Mouse (Mus musculus): ENCODE results near the gene Prcc. TPM values are rescaled to one million over a fixed set of nuclear protein-coding genes. Genes with fewer than 3 reads are reported as not detected.
A peak's percentile ranks its signal among the peaks of the same experiment; 100 is the strongest.

The Prcc gene
- polyA plus RNA-seq, 1 experiment from 2014 or later: 15.6 TPM

DNA sequence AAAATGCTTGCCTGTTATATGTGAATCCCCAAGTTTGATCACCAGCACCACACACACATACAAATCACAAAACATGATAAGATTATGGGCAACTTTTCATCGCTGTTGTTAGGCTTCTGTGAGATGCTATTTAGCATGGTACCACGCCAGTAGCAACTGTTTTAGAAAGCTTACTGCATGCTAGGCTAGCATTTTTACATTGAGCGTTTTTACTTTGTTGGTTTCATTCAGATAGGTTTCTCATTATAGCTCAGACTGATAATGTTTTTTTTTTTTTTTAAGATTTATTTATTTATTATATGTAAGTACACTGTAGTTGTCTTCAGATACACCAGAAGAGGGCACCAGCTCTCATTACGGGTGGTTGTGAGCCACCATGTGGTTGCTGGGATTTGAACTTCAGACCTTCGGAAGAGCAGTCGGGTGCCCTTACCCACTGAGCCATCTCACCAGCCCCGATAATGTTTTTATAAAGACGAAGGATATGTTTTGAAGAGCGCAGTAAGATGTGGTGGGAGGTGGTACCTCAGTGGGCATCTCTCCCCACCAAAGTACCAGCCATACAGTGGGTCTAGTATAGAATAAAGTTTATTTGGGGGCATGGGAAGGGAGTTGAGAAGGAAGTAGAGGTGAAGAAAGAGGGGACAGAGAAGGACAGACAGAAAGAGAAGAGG is 35.0 kb upstream of the Prcc start:
- H3K36me3 ChIP-seq (ENCODE audit: control insufficient read depth, insufficient read depth, low read length): peaks cover 59% of the 10 kb centered on the region
- peak overlapping the region; percentile 76 for H3K4me2 ChIP-seq (replicated peaks; ENCODE audit: low read depth, low read length)
- H3K4me3 ChIP-seq (ENCODE audit: low read length): peak overlapping the region; percentile 63
- ATAC-seq (ENCODE audit: low FRiP score, low TSS enrichment): no peak
- peak overlapping the region; percentile 79; the same call in 1 of the 2 replicates for H3K9ac ChIP-seq (ENCODE audit: low read depth, low read length)
- H3K9me3 ChIP-seq (ENCODE audit: control insufficient read depth, low read length): no peaks in the 10 kb centered on the region
- H3K27me3 ChIP-seq (ENCODE audit: control insufficient read depth, insufficient read depth, low read length): no peaks in the 10 kb centered on the region
- H3K4me1 ChIP-seq (ENCODE audit: control insufficient read depth, insufficient read depth, low read length): no peaks in the 10 kb centered on the region
- no peak overlapping the region for H3K27ac ChIP-seq (ENCODE audit: low read depth, low read length)
- 70% methylated on average over 9 of the region's 9 CpGs for WGBS

DNA sequence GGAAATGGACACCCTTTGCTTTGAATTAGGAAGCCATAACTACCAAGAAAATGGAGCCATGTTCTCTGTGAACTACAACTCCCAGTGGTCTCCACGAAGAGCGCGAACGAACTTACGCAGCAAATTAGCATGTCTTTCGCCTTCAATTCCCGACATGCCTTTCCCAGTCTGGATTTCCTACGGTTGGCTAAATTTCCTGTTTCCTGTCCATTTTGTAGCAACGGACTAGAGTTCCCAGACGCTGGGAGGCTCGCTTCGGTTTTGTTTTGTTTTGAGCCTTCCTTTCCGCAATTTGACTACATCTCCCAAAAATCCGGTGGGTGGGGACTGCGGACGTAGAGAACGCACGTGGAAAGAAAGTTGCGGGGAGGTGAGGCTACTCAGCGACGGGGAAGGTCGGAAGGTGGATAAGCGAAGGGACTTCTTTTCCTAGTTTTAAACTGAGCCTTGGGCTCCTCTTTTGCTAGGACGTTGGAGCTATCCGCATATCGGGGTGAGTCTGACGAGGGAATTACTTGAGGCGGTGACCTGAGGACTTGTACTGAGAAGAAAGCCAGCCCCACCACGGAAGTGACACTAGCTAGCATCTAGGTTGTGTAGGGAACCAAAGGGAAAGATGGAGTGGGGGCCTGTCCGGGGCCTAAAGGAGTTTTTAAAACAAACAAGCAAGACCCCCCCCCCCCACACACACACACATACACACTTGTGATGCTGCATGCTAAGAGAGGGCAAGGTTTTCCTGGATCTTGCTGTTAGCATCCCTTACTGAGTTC is 34.1 kb upstream of the Prcc start, which contains the start of gene Mrpl24:
Gene Mrpl24, plus strand, starts transcription at position 171 of the 773 bp plus-strand sequence.
- under 1% methylated on average over 30 of the region's 30 CpGs for WGBS
- peaks cover 60% of the 10 kb centered on the region for H3K36me3 ChIP-seq (ENCODE audit: control insufficient read depth, insufficient read depth, low read length)
- ATAC-seq (ENCODE audit: low FRiP score, low TSS enrichment): peak; percentile 84

DNA sequence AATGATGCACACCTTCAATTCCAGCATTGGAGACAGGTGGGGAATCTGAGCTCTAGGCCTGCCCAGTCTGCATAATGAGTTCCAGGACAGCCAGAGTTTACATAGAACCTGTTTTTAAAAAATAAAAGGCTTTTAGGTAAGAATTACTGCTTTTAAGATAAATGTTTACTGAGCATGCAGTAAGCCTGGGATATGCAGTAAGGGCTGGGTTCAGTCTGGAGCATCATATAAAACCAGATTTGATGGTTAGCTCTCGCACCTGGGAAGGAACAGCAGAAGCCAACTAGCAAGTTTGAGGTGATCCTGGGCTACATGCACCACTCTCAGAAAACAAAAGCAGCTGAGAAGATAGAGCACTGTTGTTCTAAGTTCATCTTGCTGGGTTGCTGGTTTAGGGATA is 33.1 kb upstream of the Prcc start:
- Histone ChIP-seq H3K9ac (ENCODE audit: low read depth, low read length) (no peak overlapping the region), H3K4me3 (ENCODE audit: low read length) (no peak overlapping the region), H3K27me3 (ENCODE audit: control insufficient read depth, insufficient read depth, low read length) (no peaks in the 10 kb centered on the region), H3K36me3 (ENCODE audit: control insufficient read depth, insufficient read depth, low read length) (peaks cover 60% of the 10 kb centered on the region), H3K27ac (ENCODE audit: low read depth, low read length) (no peak overlapping the region), H3K4me1 (ENCODE audit: control insufficient read depth, insufficient read depth, low read length) (no peaks in the 10 kb centered on the region), H3K4me2 (replicated peaks; ENCODE audit: low read depth, low read length) (no peak overlapping the region), H3K9me3 (ENCODE audit: control insufficient read depth, low read length) (no peaks in the 10 kb centered on the region)
- WGBS: 91% methylated on average over 1 of the region's 1 CpGs
- ATAC-seq (ENCODE audit: low FRiP score, low TSS enrichment): no peak

More for the DNA sequence above, 34.1 kb upstream of the Prcc start, which contains the start of gene Mrpl24:
- H3K4me2 ChIP-seq (replicated peaks; ENCODE audit: low read depth, low read length): peak within 1 kb of the TSS; percentile 76
- no peaks in the 10 kb centered on the region for H3K9me3 ChIP-seq (ENCODE audit: control insufficient read depth, low read length)
- peak within 1 kb of the TSS; percentile 63 for H3K4me3 ChIP-seq (ENCODE audit: low read length)
- H3K27me3 ChIP-seq (ENCODE audit: control insufficient read depth, insufficient read depth, low read length): no peaks in the 10 kb centered on the region
- peak within 1 kb of the TSS; percentile 79 for H3K9ac ChIP-seq (ENCODE audit: low read depth, low read length)
- no peaks in the 10 kb centered on the region for H3K4me1 ChIP-seq (ENCODE audit: control insufficient read depth, insufficient read depth, low read length)
- peak within 1 kb of the TSS; percentile 90 for H3K27ac ChIP-seq (ENCODE audit: low read depth, low read length)

DNA sequence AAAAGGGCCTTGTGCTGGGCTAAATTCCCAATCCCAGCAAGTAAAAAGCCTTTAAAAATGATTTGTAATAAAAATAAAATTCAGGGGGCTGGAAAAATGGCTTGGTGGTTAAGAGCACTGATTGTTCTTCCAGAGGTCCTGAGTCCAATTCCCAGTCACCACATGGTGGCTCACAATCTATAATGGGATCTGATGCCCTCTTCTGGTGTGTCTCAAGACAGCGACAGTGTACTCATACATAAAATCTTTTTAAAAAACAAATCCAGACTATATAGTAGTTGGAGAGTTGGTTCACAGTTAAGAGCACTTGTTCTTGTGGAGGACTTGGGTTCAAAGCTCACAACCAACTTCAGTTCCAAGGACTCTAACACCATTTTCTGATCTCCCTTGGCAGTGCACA is 31.6 kb upstream of the Prcc start:
- Histone ChIP-seq H3K4me3 (ENCODE audit: low read length) (no peak overlapping the region), H3K27me3 (ENCODE audit: control insufficient read depth, insufficient read depth, low read length) (no peaks in the 10 kb centered on the region), H3K36me3 (ENCODE audit: control insufficient read depth, insufficient read depth, low read length) (peaks cover 51% of the 10 kb centered on the region), H3K4me2 (replicated peaks; ENCODE audit: low read depth, low read length) (no peak overlapping the region), H3K27ac (ENCODE audit: low read depth, low read length) (no peak overlapping the region), H3K9me3 (ENCODE audit: control insufficient read depth, low read length) (no peaks in the 10 kb centered on the region), H3K4me1 (ENCODE audit: control insufficient read depth, insufficient read depth, low read length) (no peaks in the 10 kb centered on the region), H3K9ac (ENCODE audit: low read depth, low read length) (no peak overlapping the region)
- 84% methylated on average over 1 of the region's 1 CpGs for WGBS
- ATAC-seq (ENCODE audit: low FRiP score, low TSS enrichment): no peak

DNA sequence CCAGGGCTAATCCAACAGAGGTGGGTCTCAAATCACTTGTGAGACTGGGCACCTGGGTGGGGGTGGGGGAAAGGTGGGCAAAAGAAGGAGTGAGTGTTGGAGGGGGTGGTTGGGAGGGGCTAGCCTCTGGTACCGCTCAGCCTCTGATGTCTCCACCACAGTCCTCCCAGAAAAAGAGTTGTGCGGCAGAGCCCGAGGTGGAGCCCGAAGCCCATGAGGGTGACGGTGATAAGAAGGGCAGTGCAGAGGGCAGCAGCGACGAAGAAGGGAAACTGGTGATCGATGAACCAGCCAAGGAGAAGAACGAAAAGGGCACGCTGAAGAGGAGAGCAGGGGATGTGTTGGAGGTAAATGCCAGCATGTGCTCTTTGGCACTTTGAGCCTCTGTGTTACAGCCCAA is 28.5 kb upstream of the Prcc start:
- 96% methylated on average over 10 of the region's 10 CpGs for WGBS
- ATAC-seq (ENCODE audit: low FRiP score, low TSS enrichment): no peak
- Histone ChIP-seq H3K27me3 (ENCODE audit: control insufficient read depth, insufficient read depth, low read length) (no peaks in the 10 kb centered on the region), H3K27ac (ENCODE audit: low read depth, low read length) (no peak overlapping the region), H3K4me2 (replicated peaks; ENCODE audit: low read depth, low read length) (no peak overlapping the region), H3K36me3 (ENCODE audit: control insufficient read depth, insufficient read depth, low read length) (peaks cover 45% of the 10 kb centered on the region), H3K4me3 (ENCODE audit: low read length) (no peak overlapping the region), H3K9me3 (ENCODE audit: control insufficient read depth, low read length) (no peaks in the 10 kb centered on the region), H3K4me1 (ENCODE audit: control insufficient read depth, insufficient read depth, low read length) (peaks cover 17% of the 10 kb centered on the region), H3K9ac (ENCODE audit: low read depth, low read length) (no peak overlapping the region)

DNA sequence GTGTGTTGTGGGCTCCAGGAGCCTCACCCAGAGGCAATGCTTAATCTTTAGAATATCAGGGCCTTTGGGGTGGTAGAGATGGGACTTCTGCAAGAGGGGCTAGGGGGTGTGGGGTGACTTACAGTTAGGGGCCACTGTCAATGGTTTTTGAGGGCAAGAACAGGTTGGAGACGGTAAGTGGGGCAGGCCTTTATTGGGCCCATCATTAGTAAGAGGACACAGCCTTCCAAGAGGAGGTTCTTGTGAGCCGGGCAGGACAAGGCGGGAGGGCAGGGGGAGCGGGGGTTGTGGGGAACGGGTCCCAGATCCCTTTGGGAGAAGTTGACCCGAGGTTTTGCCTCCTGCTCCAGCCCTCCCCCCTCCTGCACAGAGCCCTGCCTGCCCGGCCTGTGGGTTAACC is 28.1 kb upstream of the Prcc start:
- Histone ChIP-seq H3K27ac (ENCODE audit: low read depth, low read length) (no peak overlapping the region), H3K36me3 (ENCODE audit: control insufficient read depth, insufficient read depth, low read length) (peaks cover 45% of the 10 kb centered on the region), H3K9ac (ENCODE audit: low read depth, low read length) (no peak overlapping the region), H3K4me2 (replicated peaks; ENCODE audit: low read depth, low read length) (no peak overlapping the region), H3K4me1 (ENCODE audit: control insufficient read depth, insufficient read depth, low read length) (peaks cover 21% of the 10 kb centered on the region), H3K9me3 (ENCODE audit: control insufficient read depth, low read length) (no peaks in the 10 kb centered on the region), H3K27me3 (ENCODE audit: control insufficient read depth, insufficient read depth, low read length) (no peaks in the 10 kb centered on the region), H3K4me3 (ENCODE audit: low read length) (no peak overlapping the region)
- no peak for ATAC-seq (ENCODE audit: low FRiP score, low TSS enrichment)
- WGBS: 81% methylated on average over 7 of the region's 7 CpGs

DNA sequence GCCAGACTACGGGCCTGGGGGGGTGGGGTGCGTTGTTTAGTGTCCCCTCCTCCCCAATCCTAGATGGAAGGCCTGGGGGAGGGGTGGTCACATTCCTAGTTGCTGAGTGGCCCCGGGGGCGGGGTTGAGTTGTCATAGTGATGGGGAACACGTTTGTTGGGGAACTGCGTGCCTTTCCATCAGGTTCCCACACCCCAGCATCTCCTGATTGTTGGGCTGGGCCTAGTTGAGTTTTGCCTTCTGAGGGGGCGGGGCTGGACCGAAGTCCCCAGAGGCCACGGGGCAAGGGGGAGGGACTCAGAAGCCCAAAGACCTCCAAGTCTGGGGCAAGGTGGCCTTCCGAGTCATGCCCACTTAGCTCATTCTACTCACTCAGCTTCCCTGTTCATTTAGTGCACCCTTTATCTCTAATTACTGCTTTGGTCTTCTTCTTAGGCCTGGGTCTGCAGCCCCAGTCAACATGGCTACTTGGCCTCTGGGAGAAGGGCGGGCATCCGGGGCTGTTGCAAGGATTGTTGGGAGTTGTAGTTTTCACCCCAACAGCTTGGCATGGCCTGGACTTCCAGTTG is 25.2 kb upstream of the Prcc start:
- peak overlapping the region; percentile 53; the same call in 1 of the 2 replicates for H3K9ac ChIP-seq (ENCODE audit: low read depth, low read length)
- peak overlapping the region; percentile 69 for H3K4me2 ChIP-seq (replicated peaks; ENCODE audit: low read depth, low read length)
- H3K36me3 ChIP-seq (ENCODE audit: control insufficient read depth, insufficient read depth, low read length): peaks cover 27% of the 10 kb centered on the region
- no peaks in the 10 kb centered on the region for H3K27me3 ChIP-seq (ENCODE audit: control insufficient read depth, insufficient read depth, low read length)
- H3K4me1 ChIP-seq (ENCODE audit: control insufficient read depth, insufficient read depth, low read length): peaks cover 31% of the 10 kb centered on the region
- H3K27ac ChIP-seq (ENCODE audit: low read depth, low read length): peak overlapping the region; percentile 83
- 12% methylated on average over 12 of the region's 12 CpGs for WGBS
- peak; percentile 50 for ATAC-seq (ENCODE audit: low FRiP score, low TSS enrichment)
- no peaks in the 10 kb centered on the region for H3K9me3 ChIP-seq (ENCODE audit: control insufficient read depth, low read length)
- peak overlapping the region; percentile 36 for H3K4me3 ChIP-seq (ENCODE audit: low read length)

DNA sequence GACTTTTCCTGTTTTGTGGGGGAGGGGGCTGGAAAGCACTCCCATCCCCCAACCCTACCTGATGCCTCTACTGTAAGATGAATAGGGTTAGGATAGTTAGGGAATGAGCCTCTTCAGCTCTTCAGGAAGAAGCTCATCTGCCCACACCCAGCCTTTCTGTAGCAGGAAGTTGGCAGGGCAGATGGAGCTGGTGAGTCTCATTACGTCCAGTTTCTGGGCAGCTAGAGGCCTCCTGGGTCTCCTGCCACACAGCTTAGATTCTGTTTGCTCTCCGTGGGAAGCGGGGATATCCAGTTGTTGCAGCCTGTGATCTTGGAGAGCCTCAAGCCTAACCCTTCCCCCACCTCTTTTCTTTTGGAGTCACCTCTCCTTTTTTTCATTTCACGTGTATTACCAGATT is 24.5 kb upstream of the Prcc start:
- Histone ChIP-seq H3K4me3 (ENCODE audit: low read length) (peak overlapping the region; percentile 36), H3K4me1 (ENCODE audit: control insufficient read depth, insufficient read depth, low read length) (peaks cover 31% of the 10 kb centered on the region), H3K4me2 (replicated peaks; ENCODE audit: low read depth, low read length) (peak overlapping the region; percentile 69), H3K9me3 (ENCODE audit: control insufficient read depth, low read length) (no peaks in the 10 kb centered on the region), H3K36me3 (ENCODE audit: control insufficient read depth, insufficient read depth, low read length) (peaks cover 20% of the 10 kb centered on the region), H3K27me3 (ENCODE audit: control insufficient read depth, insufficient read depth, low read length) (no peaks in the 10 kb centered on the region), H3K27ac (ENCODE audit: low read depth, low read length) (peak overlapping the region; percentile 83), H3K9ac (ENCODE audit: low read depth, low read length) (peak overlapping the region; percentile 53; the same call in 1 of the 2 replicates)
- ATAC-seq (ENCODE audit: low FRiP score, low TSS enrichment): no peak
- 9% methylated on average over 4 of the region's 4 CpGs for WGBS

DNA sequence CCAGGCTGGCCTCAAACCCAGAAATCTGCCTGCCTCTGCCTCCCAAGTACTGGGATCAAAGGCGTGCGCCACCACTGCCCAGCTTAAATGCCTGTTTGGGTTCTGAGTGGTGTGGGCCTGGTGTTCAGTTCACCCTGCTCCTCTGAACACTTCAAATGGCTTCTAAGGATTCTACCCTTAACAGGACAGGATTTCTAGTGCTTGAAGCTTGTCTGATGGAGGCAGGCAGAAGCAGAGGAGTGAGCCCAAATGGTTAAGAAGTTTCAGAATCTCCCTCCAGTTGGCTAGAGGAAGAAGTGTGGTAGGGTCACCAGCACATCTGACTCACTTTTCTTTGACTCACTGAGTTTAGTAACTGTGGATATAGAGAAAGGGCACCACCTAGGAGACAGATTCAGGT is 24.0 kb upstream of the Prcc start:
- no peaks in the 10 kb centered on the region for H3K27me3 ChIP-seq (ENCODE audit: control insufficient read depth, insufficient read depth, low read length)
- peak overlapping the region; percentile 62 for H3K27ac ChIP-seq (ENCODE audit: low read depth, low read length)
- peak overlapping the region; percentile 69 for H3K4me2 ChIP-seq (replicated peaks; ENCODE audit: low read depth, low read length)
- peaks cover 15% of the 10 kb centered on the region for H3K36me3 ChIP-seq (ENCODE audit: control insufficient read depth, insufficient read depth, low read length)
- WGBS: 95% methylated on average over 2 of the region's 2 CpGs
- peak overlapping the region; percentile 53; the same call in 1 of the 2 replicates for H3K9ac ChIP-seq (ENCODE audit: low read depth, low read length)
- no peaks in the 10 kb centered on the region for H3K9me3 ChIP-seq (ENCODE audit: control insufficient read depth, low read length)
- no peak overlapping the region for H3K4me3 ChIP-seq (ENCODE audit: low read length)
- no peak for ATAC-seq (ENCODE audit: low FRiP score, low TSS enrichment)
- peaks cover 31% of the 10 kb centered on the region for H3K4me1 ChIP-seq (ENCODE audit: control insufficient read depth, insufficient read depth, low read length)
